Mouse (Mus musculus) olfactory bulb, adult 2 months (tissue): ENCODE results near the gene Hectd3.

Source experiments
- CTCF ChIP-seq: fragments of 200-500 bp; IDR thresholded peaks from 2 replicates; pipeline ENCODE4 v1.5.1; 2012; ENCODE audit warnings: low read depth, mild to moderate bottlenecking, low read length, moderate library complexity; ENCODE audit not compliant: insufficient read depth
- POLR2A ChIP-seq: fragments of 200-500 bp; IDR thresholded peaks from 2 replicates; pipeline ENCODE4 v1.6.1; 2012; ENCODE audit warnings: mild to moderate bottlenecking, low read depth, low read length, moderate library complexity; ENCODE audit not compliant: insufficient read depth

- no peak for TF ChIP-seq POLR2A
- no peak for TF ChIP-seq CTCF
Observed at GRCm38 (mm10) chr4:117053956-117054355, 58.8 kb downstream of the Hectd3 start.
